Mouse (Mus musculus) embryonic facial prominence, embryonic 13.5 days (tissue): ENCODE data around the gene Olfr1427. TPM values are rescaled to one million over a fixed set of nuclear protein-coding genes. Genes with fewer than 3 reads are reported as not detected.
"Not testable (repeated sequence)": the region's sequence is repeated elsewhere in the genome, so short reads cannot be mapped to it uniquely, and the experiment has no call there.

ENCODE experiments used
- ATAC-seq: fragments of 200-750 bp; cut with Nextera tagmentation; 2 replicates; pipeline ENCODE4 v1.8.0; 2017; ENCODE audit warnings: low read depth; ENCODE audit not compliant: insufficient number of reproducible peaks, insufficient read depth, low FRiP score, low TSS enrichment
- H3K27ac ChIP-seq: fragments of 300-500 bp; sonication (generic); 2 replicates; pipeline ENCODE4 v1.5.1; 2015; ENCODE audit warnings: moderate library complexity, mild to moderate bottlenecking, inconsistent platforms
- H3K27me3 ChIP-seq: fragments of 300-500 bp; sonication (generic); 2 replicates; pipeline ENCODE4 v1.6.1; 2015; ENCODE audit warnings: mild to moderate bottlenecking, inconsistent platforms
- H3K36me3 ChIP-seq: fragments of 300-500 bp; sonication (generic); 2 replicates; pipeline ENCODE4 v1.6.1; 2015; ENCODE audit warnings: mild to moderate bottlenecking, inconsistent platforms
- H3K4me1 ChIP-seq: fragments of 300-500 bp; sonication (generic); 2 replicates; pipeline ENCODE4 v1.6.1; 2015; ENCODE audit warnings: inconsistent platforms
- H3K4me2 ChIP-seq: fragments of 300-500 bp; sonication (generic); 2 replicates; pipeline ENCODE4 v1.6.1; 2015; ENCODE audit warnings: moderate library complexity, mild to moderate bottlenecking, inconsistent platforms
- H3K4me3 ChIP-seq: fragments of 300-500 bp; sonication (generic); 2 replicates; pipeline ENCODE4 v1.5.1; 2015; ENCODE audit warnings: mild to moderate bottlenecking, inconsistent platforms
- H3K9ac ChIP-seq: fragments of 300-500 bp; sonication (generic); 2 replicates; pipeline ENCODE4 v1.6.1; 2015; ENCODE audit warnings: mild to moderate bottlenecking, inconsistent platforms
- H3K9me3 ChIP-seq: fragments of 300-500 bp; sonication (generic); 2 replicates; pipeline ENCODE4 v1.6.1; 2016; ENCODE audit warnings: inconsistent platforms
- WGBS: fragments of 180-500 bp; shearing (Covaris S2); methylation state at CpG from one replicate; pipeline ENCODE4 v1.1.7; 2015; ENCODE audit warnings: mixed read lengths; 5-methylcytosine and 5-hydroxymethylcytosine counted together
- polyA plus RNA-seq: library from polyadenylated mRNA; unstranded; fragments of >200 nt; fragmentation: Nextera tagmentation; extraction: Ambion mirVana; gene quantifications from 2 replicates; pipeline ENCODE4 v1.2.1, GENCODE M21; 2015

Gene Olfr1427
- polyA plus RNA-seq, result not detected in 2 replicates

DNA sequence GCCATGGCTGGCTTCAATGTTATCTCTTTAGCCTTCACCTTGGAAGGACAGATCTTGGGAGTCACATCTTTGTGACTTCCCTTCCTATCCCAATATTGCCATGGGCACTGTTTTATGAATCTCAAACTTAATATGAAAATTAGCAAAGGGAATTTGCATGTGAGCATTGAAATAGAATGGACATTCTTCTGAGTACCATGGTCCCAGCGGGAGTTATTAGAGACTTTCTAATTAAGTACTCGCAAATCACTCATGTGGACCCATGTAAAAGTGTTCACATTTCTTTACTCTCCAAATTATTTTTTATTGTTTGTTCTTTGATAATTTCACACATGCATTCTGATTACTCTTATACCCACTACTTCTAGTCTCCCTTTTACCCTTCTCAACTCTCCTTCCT, at the start of gene Olfr1427:
Olfr1427 (minus strand) TSS at position 101 of the 400 bp plus-strand sequence.
- no peak for ATAC-seq
- no peaks in the 10 kb centered on the region for H3K4me1 ChIP-seq
- no peak within 1 kb of the TSS for H3K4me3 ChIP-seq
- H3K36me3 ChIP-seq, result no peaks in the 10 kb centered on the region
- no peaks in the 10 kb centered on the region for H3K9me3 ChIP-seq
- H3K27me3 ChIP-seq, result no peaks in the 10 kb centered on the region
- no peak within 1 kb of the TSS for H3K4me2 ChIP-seq
- no peak within 1 kb of the TSS for H3K9ac ChIP-seq
- H3K27ac ChIP-seq, result no peak within 1 kb of the TSS
- WGBS, result 94% methylated on average over 2 of the region's 2 CpGs

DNA sequence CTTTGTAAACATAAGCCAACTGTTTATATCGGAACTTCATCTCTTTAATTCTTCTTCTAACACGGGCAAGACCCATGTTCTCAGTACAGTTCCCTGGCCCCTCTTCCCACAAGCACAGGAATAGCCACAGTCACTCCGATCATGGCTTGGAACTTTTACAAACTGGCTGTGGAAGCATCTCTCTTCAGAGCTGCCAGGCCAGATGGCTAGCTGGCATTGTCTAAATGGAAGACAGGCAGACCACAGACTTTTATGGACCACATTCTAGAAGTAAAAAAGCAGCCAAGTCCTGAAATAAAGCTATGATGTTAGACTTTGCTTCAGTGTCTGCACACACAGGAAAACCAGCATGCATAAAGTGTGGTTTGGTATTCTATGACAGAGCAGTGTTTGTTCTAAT, 42.3 kb upstream of the Olfr1427 start:
- Histone ChIP-seq H3K4me1 (peaks cover 4% of the 10 kb centered on the region; the same call in 1 of the 2 replicates), H3K27me3 (no peaks in the 10 kb centered on the region), H3K4me3 (no peak overlapping the region), H3K9me3 (no peaks in the 10 kb centered on the region), H3K27ac (no peak overlapping the region), H3K4me2 (no peak overlapping the region), H3K9ac (no peak overlapping the region), H3K36me3 (no peaks in the 10 kb centered on the region)
- ATAC-seq, result no peak
- WGBS, result 83% methylated on average over 3 of the region's 3 CpGs

DNA sequence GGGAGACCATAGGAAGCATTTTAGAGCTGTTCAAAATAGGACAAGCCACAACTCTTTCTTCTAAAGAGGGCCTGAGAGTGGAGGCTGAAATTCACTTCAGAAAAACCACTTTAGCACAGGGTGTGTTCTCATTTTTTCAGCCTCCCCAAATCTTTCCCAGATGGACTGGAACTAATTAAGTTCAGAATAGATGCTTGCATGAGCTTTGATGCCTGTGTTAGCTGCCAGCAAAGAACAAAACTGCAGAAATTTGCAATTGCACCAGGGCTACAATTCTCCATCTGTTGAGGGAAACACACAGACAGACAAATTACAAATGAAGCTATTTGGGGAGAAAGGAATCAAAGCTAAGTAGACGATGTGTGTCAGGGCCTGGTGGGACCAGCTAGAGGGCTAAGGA, 40.2 kb upstream of the Olfr1427 start:
- H3K4me2 ChIP-seq, result peak overlapping the region; percentile 7; the same call in 1 of the 2 replicates
- H3K4me3 ChIP-seq, result no peak overlapping the region
- no peaks in the 10 kb centered on the region for H3K36me3 ChIP-seq
- ATAC-seq, result no peak
- WGBS, result 20% methylated on average over 1 of the region's 1 CpGs
- peak overlapping the region; percentile 74 for H3K27ac ChIP-seq
- H3K4me1 ChIP-seq, result peaks cover 4% of the 10 kb centered on the region; the same call in 1 of the 2 replicates
- no peak overlapping the region for H3K9ac ChIP-seq
- H3K9me3 ChIP-seq, result no peaks in the 10 kb centered on the region
- H3K27me3 ChIP-seq, result no peaks in the 10 kb centered on the region

- H3K4me1 ChIP-seq, result no peaks in the 10 kb centered on the region
- no peak overlapping the region for H3K9ac ChIP-seq
- WGBS, result 28% methylated on average over 2 of the region's 2 CpGs
- no peak for ATAC-seq
- H3K36me3 ChIP-seq, result no peaks in the 10 kb centered on the region
- no peak overlapping the region for H3K27ac ChIP-seq
- no peak overlapping the region for H3K4me2 ChIP-seq
- no peaks in the 10 kb centered on the region for H3K27me3 ChIP-seq
- H3K4me3 ChIP-seq, result no peak overlapping the region
- H3K9me3 ChIP-seq, result no peaks in the 10 kb centered on the region
Observed at GRCm38 (mm10) chr19:12134289-12134688, 31.2 kb upstream of the Olfr1427 start.

DNA sequence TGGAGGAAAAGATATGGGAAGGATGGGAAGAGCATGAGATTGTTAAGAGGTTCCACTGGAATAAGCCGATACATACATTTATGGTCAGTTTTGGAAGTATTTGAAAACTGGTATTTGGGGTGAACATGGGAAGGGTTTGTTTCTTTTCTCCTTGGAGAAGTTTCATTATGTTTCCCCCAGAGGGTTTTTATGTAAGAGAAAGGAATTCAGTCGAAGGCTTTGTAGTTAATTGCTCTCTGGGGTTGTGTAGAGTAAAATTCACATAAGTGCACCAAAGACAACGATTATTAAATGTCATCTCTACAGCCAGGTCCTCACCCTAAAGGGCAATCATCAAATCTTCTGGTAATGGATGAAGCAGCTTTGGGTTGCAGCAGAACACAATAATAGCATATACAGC, 20.0 kb upstream of the Olfr1427 start, which contains the start of gene Olfr76:
Olfr76 (minus strand) TSS at position 101 of the 400 bp plus-strand sequence.
- 64% methylated on average over 3 of the region's 3 CpGs for WGBS
- Histone ChIP-seq H3K4me2 (no peak within 1 kb of the TSS), H3K9me3 (no peaks in the 10 kb centered on the region), H3K4me1 (no peaks in the 10 kb centered on the region), H3K27ac (no peak within 1 kb of the TSS), H3K4me3 (no peak within 1 kb of the TSS), H3K9ac (no peak within 1 kb of the TSS), H3K27me3 (no peaks in the 10 kb centered on the region), H3K36me3 (no peaks in the 10 kb centered on the region)
- no peak for ATAC-seq

- Histone ChIP-seq H3K9me3 (no peaks in the 10 kb centered on the region), H3K9ac (no peak overlapping the region), H3K4me1 (no peaks in the 10 kb centered on the region), H3K27me3 (no peaks in the 10 kb centered on the region), H3K36me3 (no peaks in the 10 kb centered on the region), H3K4me2 (no peak overlapping the region), H3K4me3 (no peak overlapping the region), H3K27ac (no peak overlapping the region)
- no peak for ATAC-seq
- WGBS, result 76% methylated on average over 3 of the region's 3 CpGs
Observed at GRCm38 (mm10) chr19:12116464-12116863, 13.3 kb upstream of the Olfr1427 start.

- 83% methylated on average over 1 of the region's 1 CpGs for WGBS
- Histone ChIP-seq H3K9me3 (no peaks in the 10 kb centered on the region), H3K36me3 (no peaks in the 10 kb centered on the region), H3K27ac (no peak within 1 kb of the TSS), H3K4me2 (no peak within 1 kb of the TSS), H3K4me1 (no peaks in the 10 kb centered on the region), H3K9ac (no peak within 1 kb of the TSS), H3K27me3 (no peaks in the 10 kb centered on the region), H3K4me3 (no peak within 1 kb of the TSS)
- no peak for ATAC-seq
Observed at GRCm38 (mm10) chr19:12115797-12116196, 12.7 kb upstream of the Olfr1427 start, which contains the start of gene Olfr1428. Gene Olfr1428 (minus strand): TSS chr19:12115897.

GRCm38 (mm10) chr19:12113807-12114206, 10.7 kb upstream of the Olfr1427 start:
- Histone ChIP-seq H3K4me2 (no peak overlapping the region), H3K9ac (no peak overlapping the region), H3K27me3 (no peaks in the 10 kb centered on the region), H3K4me3 (no peak overlapping the region), H3K36me3 (no peaks in the 10 kb centered on the region), H3K27ac (no peak overlapping the region), H3K9me3 (no peaks in the 10 kb centered on the region), H3K4me1 (no peaks in the 10 kb centered on the region)
- ATAC-seq, result no peak
- WGBS, result 64% methylated on average over 1 of the region's 1 CpGs

DNA sequence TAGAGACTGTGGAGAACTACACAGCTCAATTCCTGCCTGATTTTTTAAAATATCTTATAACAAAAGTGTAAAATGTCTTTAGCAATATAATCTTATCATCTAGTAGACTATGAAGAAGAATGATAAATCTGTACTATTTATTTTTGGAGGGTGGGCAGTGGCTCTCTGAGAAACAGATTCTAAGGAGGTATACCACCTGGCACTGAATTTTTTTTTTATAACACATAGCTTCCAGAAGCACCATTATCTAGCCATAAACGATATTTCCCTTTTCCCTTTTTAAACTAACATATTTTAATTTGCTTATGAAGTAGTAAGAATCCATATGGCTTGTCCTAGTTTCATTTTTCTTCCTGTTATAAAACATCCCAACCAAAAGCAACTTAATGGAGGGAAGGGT, 1.4 kb upstream of the Olfr1427 start:
- H3K4me1 ChIP-seq, result no peaks in the 10 kb centered on the region
- H3K27me3 ChIP-seq, result no peaks in the 10 kb centered on the region
- no peak overlapping the region for H3K4me2 ChIP-seq
- no peak overlapping the region for H3K27ac ChIP-seq
- H3K9me3 ChIP-seq, result no peaks in the 10 kb centered on the region
- 71% methylated on average over 1 of the region's 1 CpGs for WGBS
- H3K9ac ChIP-seq, result no peak overlapping the region
- H3K36me3 ChIP-seq, result no peaks in the 10 kb centered on the region
- ATAC-seq, result no peak
- H3K4me3 ChIP-seq, result no peak overlapping the region

GRCm38 (mm10) chr19:12091913-12092312, 11.2 kb downstream of the Olfr1427 start, which contains the start of gene Olfr1426:
Gene Olfr1426 (minus strand): TSS chr19:12092013.
- Histone ChIP-seq H3K36me3 (no peaks in the 10 kb centered on the region), H3K27me3 (no peaks in the 10 kb centered on the region), H3K4me2 (no peak within 1 kb of the TSS), H3K9me3 (no peaks in the 10 kb centered on the region), H3K9ac (no peak within 1 kb of the TSS), H3K27ac (no peak within 1 kb of the TSS), H3K4me1 (no peaks in the 10 kb centered on the region), H3K4me3 (no peak within 1 kb of the TSS)
- ATAC-seq, result no peak
- 79% methylated on average over 1 of the region's 1 CpGs for WGBS

DNA sequence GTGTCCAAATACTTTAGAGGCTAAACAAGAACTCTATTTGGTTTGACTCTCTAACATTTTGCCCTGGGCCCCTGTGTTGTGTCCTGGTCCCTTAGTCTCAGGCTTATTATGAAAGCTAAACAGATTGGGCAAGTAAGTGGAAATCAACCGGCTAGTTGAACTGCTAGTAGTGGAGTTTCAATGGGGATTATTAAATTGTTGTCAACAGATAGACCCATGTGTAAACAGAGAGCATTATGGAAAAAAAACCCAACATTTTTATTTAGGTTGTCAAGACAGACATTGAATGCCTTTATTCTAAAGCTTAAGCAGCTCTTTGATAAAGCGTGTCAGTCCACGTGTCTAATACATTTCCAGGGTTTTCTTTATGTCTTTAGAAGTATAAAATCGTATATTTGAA, 25.5 kb downstream of the Olfr1427 start, which contains the start of gene Olfr1425:
Olfr1425 (minus strand) TSS at position 101 of the 400 bp plus-strand sequence.
- not testable (repeated sequence) for H3K27ac ChIP-seq, H3K4me3 ChIP-seq, ATAC-seq, H3K4me2 ChIP-seq, H3K9ac ChIP-seq, H3K36me3 ChIP-seq, H3K4me1 ChIP-seq, H3K27me3 ChIP-seq, H3K9me3 ChIP-seq
- WGBS, result 76% methylated on average over 4 of the region's 4 CpGs

GRCm38 (mm10) chr19:12069546-12069945, 33.6 kb downstream of the Olfr1427 start:
- H3K4me1 ChIP-seq, H3K27me3 ChIP-seq, ATAC-seq, H3K36me3 ChIP-seq, H3K27ac ChIP-seq, H3K9me3 ChIP-seq, H3K4me2 ChIP-seq, H3K9ac ChIP-seq, H3K4me3 ChIP-seq: not testable (repeated sequence)
- WGBS, result 71% methylated on average over 1 of the region's 1 CpGs
